Mouse (Mus musculus) spleen, embryonic (tissue): Measurements from ENCODE around the gene Ankle2.

Experiments
- CTCF ChIA-PET: fragments of 350-600 bp; sonication (Branson Sonifier 250); formaldehyde crosslinking; loops from one replicate; lab custom pipeline; 2022; lab: Charles Lee

The Ankle2 gene

DNA sequence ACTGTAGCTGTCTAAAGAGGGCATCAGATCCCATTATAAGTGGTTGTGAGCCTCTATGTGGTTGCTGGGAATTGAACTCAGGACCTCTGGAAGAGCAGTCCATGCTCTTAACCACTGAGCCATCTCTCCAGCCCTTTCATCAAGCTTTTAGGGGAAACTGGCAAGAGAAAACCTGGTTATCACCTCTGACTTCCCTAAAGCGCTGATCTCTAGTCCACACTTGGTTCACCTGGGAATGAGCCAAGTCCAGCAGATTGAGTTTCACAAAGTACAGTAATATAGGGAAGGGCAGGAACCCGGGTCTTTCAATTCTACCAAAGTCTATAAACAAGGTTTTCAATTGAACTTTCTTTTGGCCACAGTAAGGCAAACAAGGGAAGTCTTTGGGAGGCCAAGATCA is 51.2 kb downstream of the Ankle2 start:
- CTCF ChIA-PET, result no interaction called here

DNA sequence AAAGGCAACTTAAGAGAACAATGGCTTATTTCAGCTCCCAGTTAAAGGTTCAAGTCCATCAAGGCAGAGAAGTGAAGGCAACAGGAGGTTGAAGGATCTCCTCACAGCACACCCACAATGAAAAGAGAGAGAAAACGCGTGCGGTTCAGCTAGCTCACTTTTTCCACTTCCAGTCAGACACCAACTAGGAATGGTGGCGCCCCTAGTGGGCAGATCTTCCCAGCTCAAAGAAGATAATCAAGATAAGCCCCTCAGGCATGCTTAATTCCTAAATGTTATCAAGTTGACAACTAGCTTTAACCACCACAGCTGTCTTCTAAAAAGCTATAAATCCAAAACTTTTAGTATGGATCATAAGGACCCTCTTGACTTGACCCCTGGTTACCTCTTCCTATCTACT is 53.7 kb downstream of the Ankle2 start:
- CTCF ChIA-PET, result interaction anchor here (0.6 kb wide), 1 partner anchor 591 kb away, joined by 6 read pairs; no protein-coding TSS in a partner anchor

DNA sequence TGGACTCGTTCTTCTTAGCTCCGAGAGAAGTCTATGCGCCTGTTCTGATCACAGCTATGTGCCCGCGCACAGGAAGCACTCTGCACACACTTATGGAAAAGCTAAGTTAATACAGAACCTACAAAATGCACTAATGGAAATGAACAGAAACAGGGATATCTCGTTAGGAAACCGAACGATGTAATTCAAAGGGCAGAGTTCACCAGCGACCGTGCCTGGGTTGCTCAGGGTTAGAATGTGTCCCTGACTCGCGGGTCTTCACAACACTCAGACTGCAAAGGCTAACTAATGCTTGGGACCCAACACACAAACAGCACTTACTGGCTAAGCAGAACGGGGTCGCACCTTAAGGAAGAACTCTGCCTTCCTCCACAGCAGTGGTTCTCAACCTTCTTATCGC is 54.4 kb downstream of the Ankle2 start:
- CTCF ChIA-PET, result interaction anchor here (0.6 to 1.0 kb wide), 2 partner anchors 9 to 591 kb away, joined by 5 to 6 read pairs; no protein-coding TSS in a partner anchor

DNA sequence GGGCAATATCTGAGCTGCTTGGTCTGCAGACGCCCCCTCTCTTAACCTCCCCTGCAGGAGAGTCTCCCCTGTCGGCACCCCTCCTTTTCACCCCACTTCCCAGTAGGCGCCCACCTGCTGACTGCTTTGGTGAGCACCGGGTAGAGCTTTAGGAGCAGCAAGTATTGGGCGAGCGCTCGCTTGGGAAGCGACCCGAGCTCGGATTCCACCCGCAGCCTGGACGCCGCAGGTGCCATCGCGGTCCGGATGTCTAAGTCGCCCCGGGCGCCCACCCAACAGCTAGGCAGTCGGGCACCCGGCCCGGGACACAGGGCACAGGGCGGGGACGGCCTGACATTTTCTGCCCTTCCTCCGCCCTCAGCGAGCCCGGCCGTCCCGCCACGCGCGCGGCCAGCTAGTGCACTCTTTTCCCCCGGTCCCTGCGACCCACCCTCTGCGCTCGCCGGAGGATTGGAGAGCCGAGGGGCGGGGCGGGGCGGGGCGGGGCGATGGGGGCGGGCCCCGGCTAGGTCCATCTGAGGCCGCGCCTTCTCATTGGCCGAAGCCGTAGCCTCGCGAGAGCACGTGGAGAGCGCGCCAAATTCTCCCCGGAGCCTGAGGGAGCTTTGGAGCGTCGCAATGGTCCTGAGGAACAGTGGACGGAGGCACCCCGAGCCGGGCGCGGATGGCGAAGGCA is 55.1 kb downstream of the Ankle2 start, which contains the start of the genes Pxmp2 and Pole:
Gene Pxmp2, minus strand, starts transcription at position 417 of the 676 bp plus-strand sequence.
Gene Pole, plus strand, starts transcription at position 537 of the 676 bp plus-strand sequence.
- CTCF ChIA-PET, result interaction anchor here (0.7 to 1.0 kb wide), 2 partner anchors 9 to 112 kb away, joined by 4 to 5 read pairs; no protein-coding TSS in a partner anchor

DNA sequence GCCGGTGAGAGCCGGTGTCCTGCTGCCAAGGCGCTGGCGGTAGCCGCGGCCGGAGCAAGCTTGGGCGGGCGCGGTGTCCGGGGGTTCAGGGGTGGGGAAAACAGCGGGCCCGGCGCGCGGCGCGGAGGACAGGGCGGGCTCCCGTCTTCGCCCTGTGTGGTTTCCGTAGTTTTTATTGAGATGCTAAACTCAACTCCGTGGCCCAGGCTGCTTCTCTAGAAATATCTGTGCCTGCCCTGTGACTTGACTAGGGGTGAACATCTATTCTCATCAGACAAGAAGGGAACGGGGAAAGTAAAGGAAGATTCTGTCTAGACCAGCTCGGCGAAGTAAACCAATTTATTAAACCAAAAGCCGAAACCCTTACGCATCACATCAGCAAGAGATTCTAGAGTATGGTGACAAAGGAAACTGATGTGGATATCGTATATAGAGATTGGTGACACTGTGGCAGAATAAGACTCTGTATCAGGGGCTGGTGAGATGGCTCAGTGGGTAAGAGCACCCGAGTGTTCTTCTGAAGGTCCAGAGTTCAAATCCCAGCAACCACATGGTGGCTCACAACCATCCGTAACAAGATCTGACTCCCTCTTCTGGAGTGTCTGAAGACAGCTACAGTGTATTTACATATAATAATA is 55.8 kb downstream of the Ankle2 start:
- CTCF ChIA-PET, result no interaction called here

DNA sequence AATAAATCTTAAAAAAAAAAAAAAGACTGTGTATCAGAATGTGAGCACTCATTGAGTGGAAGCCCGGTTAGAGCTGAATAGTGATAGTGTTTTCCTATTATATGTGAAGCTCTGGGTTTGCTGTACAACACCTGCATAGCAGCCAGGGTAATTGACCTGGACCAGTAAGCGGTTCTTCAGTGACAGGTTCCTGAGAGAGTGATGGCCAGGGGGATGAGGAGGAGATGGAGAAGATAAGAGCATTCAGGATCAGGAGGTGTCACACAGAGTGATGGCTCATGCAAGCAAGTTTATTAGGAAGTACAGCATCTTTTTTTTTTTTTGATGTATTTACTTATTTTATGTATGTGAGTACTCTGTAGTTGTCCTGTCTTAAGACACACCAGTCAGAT is 56.3 kb downstream of the Ankle2 start:
- CTCF ChIA-PET, result no interaction called here

DNA sequence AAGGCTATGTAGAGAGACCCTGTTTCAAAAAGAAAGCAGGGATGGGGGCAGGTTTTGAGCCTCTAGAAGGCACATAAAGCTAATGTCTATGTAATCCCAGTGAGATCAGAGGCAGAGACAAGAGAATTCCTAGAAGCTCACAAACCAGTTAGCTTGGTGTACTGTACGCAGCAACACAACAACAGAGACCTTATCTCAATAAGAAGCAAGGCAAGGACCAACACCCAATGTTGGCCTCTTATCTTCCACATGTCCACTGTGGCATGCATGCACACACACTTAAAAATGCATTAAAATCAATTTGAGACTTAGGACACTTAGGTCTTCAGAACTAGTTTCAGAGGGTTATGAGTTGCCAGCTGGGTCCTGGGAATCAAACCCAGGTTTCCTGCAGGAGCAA is 60.8 kb downstream of the Ankle2 start:
- CTCF ChIA-PET, result interaction anchor here (0.6 kb wide), 1 partner anchor 14 kb away, joined by 7 read pairs; no protein-coding TSS in a partner anchor

DNA sequence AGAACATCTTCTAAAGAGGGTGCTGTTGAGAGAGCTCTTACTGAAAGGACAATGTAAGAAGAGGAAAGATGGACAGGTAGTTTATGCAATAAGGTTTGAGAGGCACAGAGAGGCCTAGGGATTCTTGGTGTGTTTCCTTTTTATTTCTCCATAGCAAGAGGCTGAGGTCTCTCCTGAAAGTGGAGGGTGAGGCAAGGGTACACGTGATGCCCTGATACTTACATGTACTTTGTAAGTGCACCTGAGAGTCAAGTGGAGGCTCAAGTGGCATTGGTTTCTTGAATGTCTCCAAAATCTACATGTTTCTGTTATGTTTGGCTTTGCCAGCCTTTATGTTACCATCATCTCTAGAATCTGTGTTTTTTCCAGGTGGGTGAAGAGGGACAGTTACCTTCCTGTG is 65.8 kb downstream of the Ankle2 start:
- CTCF ChIA-PET, result no interaction called here

DNA sequence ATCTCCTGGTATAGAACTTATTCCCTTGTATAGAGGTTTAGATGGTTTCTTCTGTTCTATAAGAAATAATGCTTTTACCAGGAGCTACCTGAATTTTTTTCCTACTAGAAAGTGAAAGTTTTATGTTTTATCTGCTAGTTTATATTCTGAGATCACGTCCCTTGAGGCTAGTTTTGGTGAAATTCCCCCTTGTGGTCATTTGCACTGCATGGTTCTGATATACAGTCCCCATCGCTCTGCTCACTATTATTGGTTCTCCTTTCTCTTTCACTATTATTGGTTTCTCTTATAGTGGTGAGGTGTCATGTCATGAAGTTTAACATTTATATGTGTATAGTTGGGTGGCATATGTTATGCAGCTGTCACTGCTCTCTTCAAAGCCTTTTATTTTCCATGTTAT is 69.8 kb downstream of the Ankle2 start:
- CTCF ChIA-PET, result no interaction called here
